Mouse (Mus musculus): ENCODE data around the gene Zfp444. TPM values are rescaled to one million over a fixed set of nuclear protein-coding genes. Genes with fewer than 3 reads are reported as not detected.

Zfp444 gene
- polyA plus RNA-seq, 1 experiment from 2014 or later: 66.4 TPM

- H3K9ac ChIP-seq (replicated peaks; ENCODE audit: low read length): no peak overlapping the region
- H3K4me2 ChIP-seq (ENCODE audit: low read depth, low read length): no peak overlapping the region
- no peaks in the 10 kb centered on the region for H3K4me1 ChIP-seq (ENCODE audit: control insufficient read depth, insufficient read depth, low read length)
- no peaks in the 10 kb centered on the region for H3K27me3 ChIP-seq (ENCODE audit: control insufficient read depth, insufficient read depth, low read length)
- no peak overlapping the region for H3K4me3 ChIP-seq (ENCODE audit: low read depth, low read length)
- ATAC-seq (replicated peaks; ENCODE audit: insufficient number of reproducible peaks, low FRiP score, low TSS enrichment, low read depth) (no peak), DNase-seq (ENCODE audit: low spot score) (no peak)
- H3K27ac ChIP-seq (replicated peaks; ENCODE audit: low read depth, low read length): no peak overlapping the region
- H3K9me3 ChIP-seq (replicated peaks; ENCODE audit: control insufficient read depth, low read length): no peaks in the 10 kb centered on the region
- peaks cover 2% of the 10 kb centered on the region; the same call in 1 of the 2 replicates for H3K36me3 ChIP-seq (replicated peaks; ENCODE audit: control insufficient read depth, insufficient read depth, low read depth, low read length)
These were observed 10.9 kb downstream of the Zfp444 start for GRCm38 (mm10) chr7:6182882-6183281.

DNA sequence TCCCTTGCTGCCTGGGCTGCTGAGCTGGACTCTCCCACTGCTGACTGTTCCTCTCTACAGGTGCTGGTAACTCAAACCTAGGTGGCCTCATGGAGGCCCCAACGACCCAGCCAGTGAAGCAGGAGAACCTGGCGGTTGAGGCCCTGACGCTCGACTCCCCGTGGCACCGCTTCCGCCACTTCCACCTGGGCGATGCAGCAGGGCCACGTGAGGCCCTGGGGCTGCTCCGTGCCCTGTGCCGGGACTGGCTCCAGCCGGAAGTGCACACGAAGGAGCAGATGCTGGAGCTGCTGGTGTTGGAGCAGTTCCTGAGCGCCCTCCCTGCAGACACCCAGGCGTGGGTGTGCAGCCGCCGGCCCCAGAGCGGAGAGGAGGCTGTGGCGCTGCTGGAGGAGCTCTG is 11.8 kb downstream of the Zfp444 start:
- Histone ChIP-seq H3K4me2 (ENCODE audit: low read depth, low read length) (no peak overlapping the region), H3K9me3 (replicated peaks; ENCODE audit: control insufficient read depth, low read length) (no peaks in the 10 kb centered on the region), H3K27me3 (ENCODE audit: control insufficient read depth, insufficient read depth, low read length) (no peaks in the 10 kb centered on the region), H3K36me3 (replicated peaks; ENCODE audit: control insufficient read depth, insufficient read depth, low read depth, low read length) (peaks cover 2% of the 10 kb centered on the region; the same call in 1 of the 2 replicates), H3K27ac (replicated peaks; ENCODE audit: low read depth, low read length) (no peak overlapping the region), H3K9ac (replicated peaks; ENCODE audit: low read length) (no peak overlapping the region), H3K4me3 (ENCODE audit: low read depth, low read length) (no peak overlapping the region), H3K4me1 (ENCODE audit: control insufficient read depth, insufficient read depth, low read length) (no peaks in the 10 kb centered on the region)
- 94% methylated on average over 19 of the region's 19 CpGs for WGBS
- ATAC-seq (replicated peaks; ENCODE audit: insufficient number of reproducible peaks, low FRiP score, low TSS enrichment, low read depth): 0 out of 2 replicates have a peak, but pooled peaks have one; percentile 22
- no peak for DNase-seq (ENCODE audit: low spot score)

GRCm38 (mm10) chr7:6184521-6184920 is 12.5 kb downstream of the Zfp444 start:
- peaks cover 2% of the 10 kb centered on the region; the same call in 1 of the 2 replicates for H3K36me3 ChIP-seq (replicated peaks; ENCODE audit: control insufficient read depth, insufficient read depth, low read depth, low read length)
- H3K4me2 ChIP-seq (ENCODE audit: low read depth, low read length): no peak overlapping the region
- no peak overlapping the region for H3K27ac ChIP-seq (replicated peaks; ENCODE audit: low read depth, low read length)
- H3K4me3 ChIP-seq (ENCODE audit: low read depth, low read length): no peak overlapping the region
- H3K9ac ChIP-seq (replicated peaks; ENCODE audit: low read length): no peak overlapping the region
- ATAC-seq (replicated peaks; ENCODE audit: insufficient number of reproducible peaks, low FRiP score, low TSS enrichment, low read depth) (no peak), DNase-seq (ENCODE audit: low spot score) (no peak)
- H3K9me3 ChIP-seq (replicated peaks; ENCODE audit: control insufficient read depth, low read length): no peaks in the 10 kb centered on the region
- H3K4me1 ChIP-seq (ENCODE audit: control insufficient read depth, insufficient read depth, low read length): no peaks in the 10 kb centered on the region
- no peaks in the 10 kb centered on the region for H3K27me3 ChIP-seq (ENCODE audit: control insufficient read depth, insufficient read depth, low read length)
- WGBS: 87% methylated on average over 8 of the region's 8 CpGs

DNA sequence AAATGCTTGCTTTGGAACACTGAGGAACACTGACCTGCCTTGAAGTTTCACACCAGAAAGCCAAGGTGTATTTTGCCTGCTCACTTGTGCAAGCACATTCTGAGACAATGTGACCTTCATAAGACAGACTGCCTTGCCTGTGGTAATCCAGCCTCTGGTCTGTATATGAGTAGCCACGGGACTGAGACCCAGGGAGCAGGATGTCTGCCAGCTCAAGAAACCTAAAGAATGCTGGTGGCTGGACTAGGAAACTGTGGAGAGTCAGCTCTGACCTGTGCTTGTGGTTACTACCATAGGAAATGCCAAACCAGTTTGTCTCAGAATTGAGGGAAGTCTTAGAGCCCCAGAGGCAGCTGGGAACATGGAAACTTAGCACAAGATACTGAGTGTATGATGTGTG is 13.4 kb downstream of the Zfp444 start:
- ATAC-seq (replicated peaks; ENCODE audit: insufficient number of reproducible peaks, low FRiP score, low TSS enrichment, low read depth): no peak
- no peak overlapping the region for H3K9ac ChIP-seq (replicated peaks; ENCODE audit: low read length)
- no peaks in the 10 kb centered on the region for H3K27me3 ChIP-seq (ENCODE audit: control insufficient read depth, insufficient read depth, low read length)
- H3K27ac ChIP-seq (replicated peaks; ENCODE audit: low read depth, low read length): no peak overlapping the region
- H3K4me3 ChIP-seq (ENCODE audit: low read depth, low read length): no peak overlapping the region
- H3K4me2 ChIP-seq (ENCODE audit: low read depth, low read length): no peak overlapping the region
- no peaks in the 10 kb centered on the region for H3K9me3 ChIP-seq (replicated peaks; ENCODE audit: control insufficient read depth, low read length)
- no peak for DNase-seq (ENCODE audit: low spot score)
- 64% methylated on average over 1 of the region's 1 CpGs for WGBS
- H3K36me3 ChIP-seq (replicated peaks; ENCODE audit: control insufficient read depth, insufficient read depth, low read depth, low read length): peaks cover 4% of the 10 kb centered on the region
- H3K4me1 ChIP-seq (ENCODE audit: control insufficient read depth, insufficient read depth, low read length): no peaks in the 10 kb centered on the region

DNA sequence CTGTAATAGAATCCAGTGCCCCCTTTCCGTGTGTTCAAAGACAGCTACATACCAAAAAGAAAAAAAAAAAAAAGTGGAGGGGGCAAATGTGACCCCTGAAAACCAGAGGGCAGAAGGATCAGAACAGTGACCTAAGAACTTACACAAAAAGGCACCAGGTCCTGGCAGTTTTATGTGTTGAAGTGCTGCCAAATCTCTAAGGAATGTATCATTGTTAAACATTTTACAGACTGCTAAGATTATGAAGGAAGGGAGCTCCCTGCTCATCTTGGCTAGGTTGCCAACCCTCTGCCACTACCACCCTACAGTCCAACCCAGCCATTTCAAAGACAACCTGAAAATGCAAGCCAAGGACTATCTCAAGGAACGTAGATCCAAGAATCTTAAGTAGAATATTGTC is 14.2 kb downstream of the Zfp444 start:
- DNase-seq (ENCODE audit: low spot score) (no peak), ATAC-seq (replicated peaks; ENCODE audit: insufficient number of reproducible peaks, low FRiP score, low TSS enrichment, low read depth) (no peak)
- Histone ChIP-seq H3K9me3 (replicated peaks; ENCODE audit: control insufficient read depth, low read length) (no peaks in the 10 kb centered on the region), H3K4me3 (ENCODE audit: low read depth, low read length) (no peak overlapping the region), H3K9ac (replicated peaks; ENCODE audit: low read length) (no peak overlapping the region), H3K27me3 (ENCODE audit: control insufficient read depth, insufficient read depth, low read length) (no peaks in the 10 kb centered on the region), H3K4me2 (ENCODE audit: low read depth, low read length) (no peak overlapping the region), H3K4me1 (ENCODE audit: control insufficient read depth, insufficient read depth, low read length) (no peaks in the 10 kb centered on the region), H3K27ac (replicated peaks; ENCODE audit: low read depth, low read length) (no peak overlapping the region), H3K36me3 (replicated peaks; ENCODE audit: control insufficient read depth, insufficient read depth, low read depth, low read length) (peaks cover 4% of the 10 kb centered on the region)
- WGBS: 95% methylated on average over 2 of the region's 2 CpGs

- H3K36me3 ChIP-seq (replicated peaks; ENCODE audit: control insufficient read depth, insufficient read depth, low read depth, low read length): peaks cover 4% of the 10 kb centered on the region
These were observed 14.7 kb downstream of the Zfp444 start for GRCm38 (mm10) chr7:6186756-6187155.

DNA sequence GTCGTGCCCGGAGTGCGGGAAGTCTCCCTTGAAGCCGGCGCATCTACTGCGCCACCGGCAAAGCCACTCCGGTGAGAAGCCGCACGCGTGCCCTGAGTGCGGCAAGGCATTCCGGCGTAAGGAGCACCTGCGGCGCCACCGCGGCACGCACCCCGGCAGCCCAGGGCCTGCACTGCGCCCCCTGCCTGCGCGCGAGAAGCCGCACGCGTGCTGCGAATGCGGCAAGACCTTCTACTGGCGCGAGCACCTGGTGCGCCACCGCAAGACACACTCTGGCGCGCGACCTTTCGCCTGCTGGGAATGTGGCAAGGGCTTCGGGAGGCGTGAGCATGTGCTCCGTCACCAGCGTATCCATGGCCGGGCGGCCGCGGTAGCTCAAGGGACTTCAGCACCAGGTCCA is 17.5 kb downstream of the Zfp444 start:
- H3K9me3 ChIP-seq (replicated peaks; ENCODE audit: control insufficient read depth, low read length): no peaks in the 10 kb centered on the region
- DNase-seq (ENCODE audit: low spot score): no peak
- no peak overlapping the region for H3K4me3 ChIP-seq (ENCODE audit: low read depth, low read length)
- H3K9ac ChIP-seq (replicated peaks; ENCODE audit: low read length): no peak overlapping the region
- no peak overlapping the region for H3K27ac ChIP-seq (replicated peaks; ENCODE audit: low read depth, low read length)
- WGBS: 41% methylated on average over 40 of the region's 45 CpGs
- no peak for ATAC-seq (replicated peaks; ENCODE audit: insufficient number of reproducible peaks, low FRiP score, low TSS enrichment, low read depth)
- peaks cover 4% of the 10 kb centered on the region for H3K36me3 ChIP-seq (replicated peaks; ENCODE audit: control insufficient read depth, insufficient read depth, low read depth, low read length)
- H3K4me2 ChIP-seq (ENCODE audit: low read depth, low read length): no peak overlapping the region
- H3K4me1 ChIP-seq (ENCODE audit: control insufficient read depth, insufficient read depth, low read length): no peaks in the 10 kb centered on the region
- H3K27me3 ChIP-seq (ENCODE audit: control insufficient read depth, insufficient read depth, low read length): no peaks in the 10 kb centered on the region

More at GRCm38 (mm10) chr7:6186756-6187155, 14.7 kb downstream of the Zfp444 start:
- ATAC-seq (replicated peaks; ENCODE audit: insufficient number of reproducible peaks, low FRiP score, low TSS enrichment, low read depth) (no peak), DNase-seq (ENCODE audit: low spot score) (no peak)
- no peak overlapping the region for H3K4me2 ChIP-seq (ENCODE audit: low read depth, low read length)
- WGBS: 89% methylated on average over 2 of the region's 2 CpGs
- no peaks in the 10 kb centered on the region for H3K4me1 ChIP-seq (ENCODE audit: control insufficient read depth, insufficient read depth, low read length)
- H3K9me3 ChIP-seq (replicated peaks; ENCODE audit: control insufficient read depth, low read length): no peaks in the 10 kb centered on the region
- no peaks in the 10 kb centered on the region for H3K27me3 ChIP-seq (ENCODE audit: control insufficient read depth, insufficient read depth, low read length)
- H3K9ac ChIP-seq (replicated peaks; ENCODE audit: low read length): no peak overlapping the region
- no peak overlapping the region for H3K4me3 ChIP-seq (ENCODE audit: low read depth, low read length)
- no peak overlapping the region for H3K27ac ChIP-seq (replicated peaks; ENCODE audit: low read depth, low read length)

DNA sequence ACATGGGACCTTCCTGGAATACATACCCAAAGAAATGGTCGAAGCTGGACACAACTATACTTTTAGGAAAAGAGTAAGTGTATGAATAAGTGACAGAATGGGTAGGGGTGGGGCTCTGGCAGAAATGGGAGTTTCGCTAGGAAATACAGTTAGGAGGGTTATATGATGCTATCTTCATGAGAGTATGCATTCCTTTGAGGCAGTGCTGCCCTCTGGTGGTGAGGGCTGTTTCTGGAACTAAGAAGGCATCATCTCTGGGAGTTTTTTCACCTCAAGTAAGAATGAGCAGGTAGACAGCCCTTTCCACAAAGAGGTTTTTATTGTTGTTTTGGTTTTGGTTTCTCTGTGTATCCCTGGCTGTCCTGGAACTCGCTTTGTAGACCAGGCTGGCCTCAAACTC is 19.4 kb downstream of the Zfp444 start:
- no peak for ATAC-seq (replicated peaks; ENCODE audit: insufficient number of reproducible peaks, low FRiP score, low TSS enrichment, low read depth)
- H3K27me3 ChIP-seq (ENCODE audit: control insufficient read depth, insufficient read depth, low read length): no peaks in the 10 kb centered on the region
- no peak overlapping the region for H3K9ac ChIP-seq (replicated peaks; ENCODE audit: low read length)
- no peak overlapping the region for H3K27ac ChIP-seq (replicated peaks; ENCODE audit: low read depth, low read length)
- DNase-seq (ENCODE audit: low spot score): peak; percentile 77
- no peak overlapping the region for H3K4me2 ChIP-seq (ENCODE audit: low read depth, low read length)
- no peak overlapping the region for H3K4me3 ChIP-seq (ENCODE audit: low read depth, low read length)
- no peaks in the 10 kb centered on the region for H3K4me1 ChIP-seq (ENCODE audit: control insufficient read depth, insufficient read depth, low read length)
- WGBS: 36% methylated on average over 3 of the region's 3 CpGs
- H3K36me3 ChIP-seq (replicated peaks; ENCODE audit: control insufficient read depth, insufficient read depth, low read depth, low read length): peaks cover 4% of the 10 kb centered on the region
- H3K9me3 ChIP-seq (replicated peaks; ENCODE audit: control insufficient read depth, low read length): no peaks in the 10 kb centered on the region
